Mouse (Mus musculus): ENCODE measurements around the gene Tnfsf11.

- TF ChIP-seq CTCF (IDR thresholded peaks at IDR 0.05; ENCODE audit: low read depth) (no peak), EP300 (IDR thresholded peaks at IDR 0.05; ENCODE audit: low read depth) (no peak)
These were observed 17.8 kb downstream of the Tnfsf11 start for GRCm38 (mm10) chr14:78289912-78290523.
